Mouse (Mus musculus): ENCODE results near the gene Fig4. TPM values are rescaled to one million over a fixed set of nuclear protein-coding genes. Genes with fewer than 3 reads are reported as not detected.

The Fig4 gene
- total and polyA plus RNA-seq, 3 experiments = 21.4 to 27.4 TPM; not detected in 1

DNA sequence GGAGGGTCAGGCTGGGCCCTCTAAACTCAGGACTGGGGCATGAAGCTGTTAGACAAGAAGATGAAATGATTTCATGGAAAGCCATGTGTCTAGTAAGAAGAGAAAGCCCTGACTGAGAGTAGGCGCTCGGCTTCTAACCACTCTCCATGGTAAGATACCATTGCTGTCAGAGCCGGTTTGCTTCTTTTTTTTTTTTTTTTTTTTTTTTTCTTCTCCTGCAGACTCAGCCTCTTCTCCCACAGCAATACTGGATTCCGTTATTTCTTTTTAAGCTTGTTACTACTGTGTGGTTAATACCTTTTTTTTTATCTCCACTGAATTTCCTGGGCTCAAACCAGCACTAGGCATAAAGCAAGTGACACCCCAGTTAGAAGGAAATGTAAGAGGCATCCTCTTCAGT lies 151.2 kb downstream of the Fig4 start:
- Histone ChIP-seq H3K27me3 (ENCODE audit: control insufficient read depth in 1 of 2, insufficient read depth in 2 of 2, low read length in 2 of 2) (no peaks in the 10 kb centered on the region; a peak in 1 of 4 replicates), H3K36me3 (ENCODE audit: control insufficient read depth in 1 of 2, insufficient read depth in 2 of 2, low read length in 2 of 2) (0 out of 4 replicates have a peak, but pooled peaks cover 0 to 3% of the 10 kb centered on the region in 2 experiments), H3K4me1 (ENCODE audit: control insufficient read depth in 1 of 2, insufficient read depth in 2 of 2, low read length in 2 of 2) (peaks cover 0 to 15% of the 10 kb centered on the region in 2 experiments; a peak in 3 of 4 replicates), H3K79me2 (ENCODE audit: control insufficient read depth, insufficient read depth, low read length, poor library complexity) (no peaks in the 10 kb centered on the region; the same call in 1 of the 2 replicates), H3K4me3 (ENCODE audit: control insufficient read depth in 1 of 2, insufficient read depth in 1 of 2, low read depth in 2 of 2, low read length in 2 of 2) (peak overlapping the region; percentile 35 to 64), H3K27ac (ENCODE audit: control insufficient read depth, low read depth, low read length) (peak overlapping the region; percentile 83), H3K9me3 (replicated peaks; ENCODE audit: insufficient read depth, low read length) (no peaks in the 10 kb centered on the region), H3K9ac (ENCODE audit: control insufficient read depth, low read depth, low read length, poor library complexity, severe bottlenecking) (peak overlapping the region; percentile 78)
- DNase-seq (ENCODE audit: low read depth, low spot score) = no peak
- no peak for TF ChIP-seq CTCF (IDR thresholded peaks at IDR 0.05 in 2 of 3, conservative IDR thresholded peaks at IDR 0.05 in 1 of 3; ENCODE audit: control insufficient read depth in 1 of 3, insufficient read depth in 1 of 3, low read depth in 2 of 3, low read length in 3 of 3, poor library complexity in 1 of 3, severe bottlenecking in 1 of 3)
- no peak for TF ChIP-seq MYC (IDR thresholded peaks at IDR 0.05; ENCODE audit: low read depth, low read length)
- TF ChIP-seq NELFE (IDR thresholded peaks at IDR 0.05; ENCODE audit: low read depth, low read length) = no peak
- TF ChIP-seq USF1 (IDR thresholded peaks at IDR 0.05; ENCODE audit: low read depth, low read length) = no peak
- peak; percentile 92 for TF ChIP-seq ZNF384 (IDR thresholded peaks at IDR 0.05; ENCODE audit: low read depth, low read length)
- TF ChIP-seq SMC3 (IDR thresholded peaks at IDR 0.05; ENCODE audit: low read depth, low read length) = no peak
- TF ChIP-seq HCFC1 (IDR thresholded peaks at IDR 0.05; ENCODE audit: low read depth, low read length) = no peak
- TF ChIP-seq GABPA (IDR thresholded peaks at IDR 0.05; ENCODE audit: low read depth, low read length) = no peak
- no peak for TF ChIP-seq POLR2A (IDR thresholded peaks at IDR 0.05; ENCODE audit: control insufficient read depth in 1 of 2, insufficient read depth in 1 of 2, low read depth in 1 of 2, low read length in 2 of 2, poor library complexity in 1 of 2)
- no peak for TF ChIP-seq MAFK (IDR thresholded peaks at IDR 0.05; ENCODE audit: borderline replicate concordance, low read depth, low read length)
- no peak for TF ChIP-seq ZMIZ1 (IDR thresholded peaks at IDR 0.05; ENCODE audit: low read depth, low read length)
- no peak for TF ChIP-seq MEF2A (IDR thresholded peaks at IDR 0.05; ENCODE audit: extremely low read depth, insufficient replicate concordance, low read depth, low read length, poor library complexity, severe bottlenecking)
- TF ChIP-seq TAL1 (IDR thresholded peaks at IDR 0.05; ENCODE audit: low read length) = no peak
- TF ChIP-seq SIN3A (IDR thresholded peaks at IDR 0.05; ENCODE audit: low read length) = 0 out of 2 replicates have a peak, but pooled peaks have one; percentile 8

- H3K27ac ChIP-seq (ENCODE audit: control insufficient read depth, low read depth, low read length) = peak overlapping the region; percentile 83
- H3K9ac ChIP-seq (ENCODE audit: control insufficient read depth, low read depth, low read length, poor library complexity, severe bottlenecking) = peak overlapping the region; percentile 78
- peaks cover 0 to 12% of the 10 kb centered on the region in 2 experiments; a peak in 3 of 4 replicates for H3K4me1 ChIP-seq (ENCODE audit: control insufficient read depth in 1 of 2, insufficient read depth in 2 of 2, low read length in 2 of 2)
- DNase-seq (ENCODE audit: low read depth, low spot score) = peak; percentile 91
- H3K9me3 ChIP-seq (replicated peaks; ENCODE audit: insufficient read depth, low read length) = no peaks in the 10 kb centered on the region
- no peaks in the 10 kb centered on the region; the same call in 1 of the 2 replicates for H3K79me2 ChIP-seq (ENCODE audit: control insufficient read depth, insufficient read depth, low read length, poor library complexity)
- peak overlapping the region; percentile 53 to 64 for H3K4me3 ChIP-seq (ENCODE audit: control insufficient read depth in 1 of 2, insufficient read depth in 1 of 2, low read depth in 2 of 2, low read length in 2 of 2)
- H3K36me3 ChIP-seq (ENCODE audit: control insufficient read depth in 1 of 2, insufficient read depth in 2 of 2, low read length in 2 of 2) = 0 out of 4 replicates have a peak, but pooled peaks cover 0 to 3% of the 10 kb centered on the region in 2 experiments
- H3K27me3 ChIP-seq (ENCODE audit: control insufficient read depth in 1 of 2, insufficient read depth in 2 of 2, low read length in 2 of 2) = no peaks in the 10 kb centered on the region; a peak in 1 of 4 replicates
- TF ChIP-seq MYC (IDR thresholded peaks at IDR 0.05; ENCODE audit: low read depth, low read length) (peak; percentile 63), MAFK (IDR thresholded peaks at IDR 0.05; ENCODE audit: borderline replicate concordance, low read depth, low read length) (no peak), ZKSCAN1 (IDR thresholded peaks at IDR 0.05; ENCODE audit: low read depth, low read length) (no peak), NELFE (IDR thresholded peaks at IDR 0.05; ENCODE audit: low read depth, low read length) (no peak), RCOR1 (IDR thresholded peaks at IDR 0.05; ENCODE audit: low read depth, low read length) (no peak), CHD2 (IDR thresholded peaks at IDR 0.05; ENCODE audit: low read length) (no peak), ZMIZ1 (IDR thresholded peaks at IDR 0.05; ENCODE audit: low read depth, low read length) (no peak), HCFC1 (IDR thresholded peaks at IDR 0.05; ENCODE audit: low read depth, low read length) (no peak), E2F4 (IDR thresholded peaks at IDR 0.05; ENCODE audit: borderline replicate concordance, low read depth, low read length) (peak; percentile 92), ZNF384 (IDR thresholded peaks at IDR 0.05; ENCODE audit: low read depth, low read length) (peak; percentile 85), USF1 (IDR thresholded peaks at IDR 0.05; ENCODE audit: low read depth, low read length) (peak; percentile 93), GABPA (IDR thresholded peaks at IDR 0.05; ENCODE audit: low read depth, low read length) (no peak), KAT2A (conservative IDR thresholded peaks at IDR 0.05; ENCODE audit: low read depth, low read length) (no peak), JUND (IDR thresholded peaks at IDR 0.05; ENCODE audit: low read depth, low read length) (no peak), MEF2A (IDR thresholded peaks at IDR 0.05; ENCODE audit: extremely low read depth, insufficient replicate concordance, low read depth, low read length, poor library complexity, severe bottlenecking) (no peak), TAL1 (IDR thresholded peaks at IDR 0.05; ENCODE audit: low read length) (no peak), POLR2A (IDR thresholded peaks at IDR 0.05; ENCODE audit: control insufficient read depth in 1 of 2, insufficient read depth in 1 of 2, low read depth in 1 of 2, low read length in 2 of 2, poor library complexity in 1 of 2) (peak in 1 of 2 experiments; percentile 44; a peak in 1 of 4 replicates), ZC3H11A (IDR thresholded peaks at IDR 0.05; ENCODE audit: low read depth, low read length) (no peak), USF2 (IDR thresholded peaks at IDR 0.05; ENCODE audit: borderline replicate concordance in 1 of 2, insufficient read depth in 1 of 2, low read depth in 1 of 2, low read length in 2 of 2) (peak in 1 of 2 experiments; percentile 71; a peak in 2 of 4 replicates), SMC3 (IDR thresholded peaks at IDR 0.05; ENCODE audit: low read depth, low read length) (no peak), EP300 (IDR thresholded peaks at IDR 0.05; ENCODE audit: low read depth in 1 of 2, low read length in 2 of 2) (peak in 1 of 2 experiments; percentile 31; a peak in 1 of 4 replicates), POLR2AphosphoS5 (IDR thresholded peaks at IDR 0.05; ENCODE audit: borderline replicate concordance, low read depth, low read length) (no peak), GATA1 (IDR thresholded peaks at IDR 0.05; ENCODE audit: low read depth, low read length) (no peak), TBP (IDR thresholded peaks at IDR 0.05; ENCODE audit: low read depth, low read length) (0 out of 2 replicates have a peak, but pooled peaks have one; percentile 24), MXI1 (IDR thresholded peaks at IDR 0.05; ENCODE audit: low read depth, low read length) (peak; percentile 78)
Measured at GRCm38 (mm10) chr10:41151441-41151840, 151.6 kb downstream of the Fig4 start.
